Mouse (Mus musculus): ENCODE results near the gene Aebp1. TPM values are rescaled to one million over a fixed set of nuclear protein-coding genes. Genes with fewer than 3 reads are reported as not detected.
"Not testable (repeated sequence)": the region's sequence is repeated elsewhere in the genome, so short reads cannot be mapped to it uniquely, and the experiment has no call there.

Gene Aebp1
- polyA plus RNA-seq, 1 experiment from 2014 or later: 24.3 TPM

GRCm38 (mm10) chr11:5882518-5882917, 20.8 kb downstream of the Aebp1 start:
- WGBS: 77% methylated on average over 8 of the region's 8 CpGs
- H3K4me1 ChIP-seq (replicated peaks): peaks cover 31% of the 10 kb centered on the region

GRCm38 (mm10) chr11:5886187-5886586, 24.4 kb downstream of the Aebp1 start:
- Histone ChIP-seq H3K36me3 (no peaks in the 10 kb centered on the region), H3K4me3 (no peak overlapping the region), H3K27me3 (ENCODE audit: insufficient read depth, poor library complexity, severe bottlenecking) (no peaks in the 10 kb centered on the region; the same call in 1 of the 2 replicates), H3K4me1 (replicated peaks) (peaks cover 38% of the 10 kb centered on the region), H3K9me3 (no peaks in the 10 kb centered on the region), H3K27ac (peak overlapping the region; percentile 85)
- 22% methylated on average over 9 of the region's 9 CpGs for WGBS
- DNase-seq (ENCODE audit: low spot score): peak; percentile 65

More at GRCm38 (mm10) chr11:5882518-5882917, 20.8 kb downstream of the Aebp1 start:
- Histone ChIP-seq H3K36me3 (no peaks in the 10 kb centered on the region), H3K4me3 (no peak overlapping the region), H3K9me3 (no peaks in the 10 kb centered on the region), H3K27ac (no peak overlapping the region), H3K27me3 (ENCODE audit: insufficient read depth, poor library complexity, severe bottlenecking) (no peaks in the 10 kb centered on the region)
- no peak for DNase-seq (ENCODE audit: low spot score)

- Histone ChIP-seq H3K27ac (peak overlapping the region; percentile 85), H3K4me1 (replicated peaks) (peaks cover 47% of the 10 kb centered on the region)
- 17% methylated on average over 5 of the region's 5 CpGs for WGBS
Observed at GRCm38 (mm10) chr11:5887250-5887649, 25.5 kb downstream of the Aebp1 start.

GRCm38 (mm10) chr11:5888563-5888962, 26.8 kb downstream of the Aebp1 start:
- 69% methylated on average over 5 of the region's 5 CpGs for WGBS
- not testable (repeated sequence) for H3K36me3 ChIP-seq; H3K4me3 ChIP-seq; DNase-seq (ENCODE audit: low spot score); H3K27me3 ChIP-seq (ENCODE audit: insufficient read depth, poor library complexity, severe bottlenecking); H3K9me3 ChIP-seq
- Histone ChIP-seq H3K4me1 (replicated peaks) (peaks cover 60% of the 10 kb centered on the region), H3K27ac (0 out of 2 replicates have a peak overlapping the region, but pooled peaks have one; percentile 56)

More at GRCm38 (mm10) chr11:5887250-5887649, 25.5 kb downstream of the Aebp1 start:
- Histone ChIP-seq H3K36me3 (no peaks in the 10 kb centered on the region), H3K4me3 (peak overlapping the region; percentile 0; the same call in 1 of the 2 replicates), H3K27me3 (ENCODE audit: insufficient read depth, poor library complexity, severe bottlenecking) (no peaks in the 10 kb centered on the region; the same call in 1 of the 2 replicates), H3K9me3 (no peaks in the 10 kb centered on the region)
- peak; percentile 48 for DNase-seq (ENCODE audit: low spot score)

GRCm38 (mm10) chr11:5892151-5892591, 30.4 kb downstream of the Aebp1 start:
- no peaks in the 10 kb centered on the region for H3K36me3 ChIP-seq
- 52% methylated on average over 8 of the region's 8 CpGs for WGBS
- no peak overlapping the region for H3K4me3 ChIP-seq
- DNase-seq (ENCODE audit: low spot score): peak; percentile 43
- H3K27ac ChIP-seq: peak overlapping the region; percentile 79
- peaks cover 71% of the 10 kb centered on the region for H3K4me1 ChIP-seq (replicated peaks)
- H3K27me3 ChIP-seq (ENCODE audit: insufficient read depth, poor library complexity, severe bottlenecking): peaks cover 16% of the 10 kb centered on the region
- H3K9me3 ChIP-seq: no peaks in the 10 kb centered on the region

GRCm38 (mm10) chr11:5892810-5893368, 31.1 kb downstream of the Aebp1 start:
- H3K9me3 ChIP-seq: no peaks in the 10 kb centered on the region
- H3K27me3 ChIP-seq (ENCODE audit: insufficient read depth, poor library complexity, severe bottlenecking): peaks cover 23% of the 10 kb centered on the region
- peak overlapping the region; percentile 79; the same call in 1 of the 2 replicates for H3K27ac ChIP-seq
- H3K4me3 ChIP-seq: no peak overlapping the region
- 41% methylated on average over 4 of the region's 4 CpGs for WGBS
- DNase-seq (ENCODE audit: low spot score): no peak
- peaks cover 72% of the 10 kb centered on the region for H3K4me1 ChIP-seq (replicated peaks)
- no peaks in the 10 kb centered on the region for H3K36me3 ChIP-seq

GRCm38 (mm10) chr11:5893807-5894206, 32.1 kb downstream of the Aebp1 start:
- H3K27ac ChIP-seq: peak overlapping the region; percentile 64
- H3K36me3 ChIP-seq: no peaks in the 10 kb centered on the region
- no peak for DNase-seq (ENCODE audit: low spot score)
- H3K9me3 ChIP-seq: no peaks in the 10 kb centered on the region
- 71% methylated on average over 6 of the region's 6 CpGs for WGBS
- H3K4me3 ChIP-seq: no peak overlapping the region
- H3K4me1 ChIP-seq (replicated peaks): peaks cover 72% of the 10 kb centered on the region
- H3K27me3 ChIP-seq (ENCODE audit: insufficient read depth, poor library complexity, severe bottlenecking): peaks cover 32% of the 10 kb centered on the region

GRCm38 (mm10) chr11:5897230-5897629, 35.5 kb downstream of the Aebp1 start:
- Histone ChIP-seq H3K27ac (peak overlapping the region; percentile 72), H3K4me3 (0 out of 2 replicates have a peak overlapping the region, but pooled peaks have one; percentile 31), H3K27me3 (ENCODE audit: insufficient read depth, poor library complexity, severe bottlenecking) (peaks cover 59% of the 10 kb centered on the region), H3K4me1 (replicated peaks) (peaks cover 76% of the 10 kb centered on the region), H3K36me3 (no peaks in the 10 kb centered on the region), H3K9me3 (no peaks in the 10 kb centered on the region)
- no peak for DNase-seq (ENCODE audit: low spot score)
- WGBS: 12% methylated on average over 16 of the region's 16 CpGs

GRCm38 (mm10) chr11:5897839-5898238, 36.1 kb downstream of the Aebp1 start:
- peaks cover 76% of the 10 kb centered on the region for H3K4me1 ChIP-seq (replicated peaks)
- no peaks in the 10 kb centered on the region for H3K36me3 ChIP-seq
- 8% methylated on average over 10 of the region's 10 CpGs for WGBS
- H3K4me3 ChIP-seq: peak overlapping the region; percentile 31
- H3K27me3 ChIP-seq (ENCODE audit: insufficient read depth, poor library complexity, severe bottlenecking): peaks cover 65% of the 10 kb centered on the region
- no peak for DNase-seq (ENCODE audit: low spot score)
- H3K9me3 ChIP-seq: no peaks in the 10 kb centered on the region
- peak overlapping the region; percentile 72 for H3K27ac ChIP-seq

- Histone ChIP-seq H3K27ac (peak within 1 kb of the TSS; percentile 72), H3K4me1 (replicated peaks) (peaks cover 76% of the 10 kb centered on the region), H3K4me3 (peak within 1 kb of the TSS; percentile 31), H3K36me3 (no peaks in the 10 kb centered on the region), H3K27me3 (ENCODE audit: insufficient read depth, poor library complexity, severe bottlenecking) (peaks cover 72% of the 10 kb centered on the region), H3K9me3 (no peaks in the 10 kb centered on the region)
- 70% methylated on average over 5 of the region's 5 CpGs for WGBS
- DNase-seq (ENCODE audit: low spot score): no peak
Observed at GRCm38 (mm10) chr11:5898531-5898930, 36.8 kb downstream of the Aebp1 start, which contains the start of gene Myl7. Gene Myl7 (minus strand): TSS chr11:5898782.

GRCm38 (mm10) chr11:5899286-5899685, 37.5 kb downstream of the Aebp1 start:
- DNase-seq (ENCODE audit: low spot score): no peak
- H3K4me3 ChIP-seq: no peak overlapping the region
- peaks cover 73% of the 10 kb centered on the region for H3K4me1 ChIP-seq (replicated peaks)
- WGBS: 95% methylated on average over 10 of the region's 10 CpGs
- no peaks in the 10 kb centered on the region for H3K9me3 ChIP-seq
- H3K27ac ChIP-seq: no peak overlapping the region
- peaks cover 72% of the 10 kb centered on the region for H3K27me3 ChIP-seq (ENCODE audit: insufficient read depth, poor library complexity, severe bottlenecking)
- H3K36me3 ChIP-seq: no peaks in the 10 kb centered on the region

GRCm38 (mm10) chr11:5901320-5901719, 39.6 kb downstream of the Aebp1 start:
- peaks cover 65% of the 10 kb centered on the region for H3K27me3 ChIP-seq (ENCODE audit: insufficient read depth, poor library complexity, severe bottlenecking)
- no peak for DNase-seq (ENCODE audit: low spot score)
- 14% methylated on average over 3 of the region's 3 CpGs for WGBS

GRCm38 (mm10) chr11:5901950-5902349, 40.2 kb downstream of the Aebp1 start:
- H3K27me3 ChIP-seq (ENCODE audit: insufficient read depth, poor library complexity, severe bottlenecking): peaks cover 59% of the 10 kb centered on the region
- peak overlapping the region; percentile 88 for H3K27ac ChIP-seq
- peaks cover 62% of the 10 kb centered on the region for H3K4me1 ChIP-seq (replicated peaks)
- H3K4me3 ChIP-seq: peak overlapping the region; percentile 53
- H3K36me3 ChIP-seq: no peaks in the 10 kb centered on the region
- peak; percentile 83 for DNase-seq (ENCODE audit: low spot score)
- no peaks in the 10 kb centered on the region for H3K9me3 ChIP-seq
- under 1% methylated on average over 32 of the region's 32 CpGs for WGBS

More at GRCm38 (mm10) chr11:5901320-5901719, 39.6 kb downstream of the Aebp1 start:
- Histone ChIP-seq H3K36me3 (no peaks in the 10 kb centered on the region), H3K9me3 (no peaks in the 10 kb centered on the region), H3K27ac (peak overlapping the region; percentile 88), H3K4me1 (replicated peaks) (peaks cover 62% of the 10 kb centered on the region), H3K4me3 (peak overlapping the region; percentile 53)
